Mouse (Mus musculus): ENCODE measurements around the gene Rbpj. TPM values are rescaled to one million over a fixed set of nuclear protein-coding genes. Genes with fewer than 3 reads are reported as not detected.

Gene Rbpj
- total and polyA plus RNA-seq, 3 experiments: 40.5 to 62.8 (median 61.3) TPM

DNA sequence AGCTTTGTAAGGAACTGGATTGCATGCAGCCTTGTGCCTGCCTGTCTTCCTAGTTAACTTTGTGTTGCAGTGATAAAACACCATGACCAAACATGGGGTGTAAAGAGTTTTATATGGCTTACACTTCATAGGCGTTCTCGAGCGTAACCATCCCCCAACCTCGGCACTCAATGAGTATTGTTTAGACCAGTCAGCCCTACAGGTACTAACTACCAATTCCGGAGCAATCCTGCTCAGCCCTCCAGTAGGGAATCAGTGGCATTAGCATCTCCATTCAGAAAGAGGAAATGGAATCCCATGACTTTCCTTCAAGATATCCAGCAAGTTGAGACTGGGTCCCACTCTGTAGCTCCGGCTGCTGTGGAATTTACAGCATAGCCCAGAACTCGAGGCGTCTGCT is 89.5 kb downstream of the Rbpj start:
- no peaks in the 10 kb centered on the region for H3K36me3 ChIP-seq (replicated peaks in 1 of 2; ENCODE audit: control insufficient read depth in 1 of 2, insufficient read depth in 1 of 2, low read length in 1 of 2)
- peaks cover 7 to 30% of the 10 kb centered on the region in 2 experiments for H3K4me1 ChIP-seq (ENCODE audit: control insufficient read depth in 1 of 2, insufficient read depth in 2 of 2)
- dilution Hi-C loops (cut with MboI; ENCODE audit: extremely low pct_ligation_motif_present, extremely low pct_unique_long_range_greater_than_20kb, low sequenced_read_pairs): no loop called here
- no peak overlapping the region for H3K4me3 ChIP-seq (replicated peaks in 1 of 3; ENCODE audit: low read depth in 2 of 3, low read length in 2 of 3, poor library complexity in 1 of 3)
- no peak overlapping the region for H3K9ac ChIP-seq (ENCODE audit: insufficient read depth, low read depth)
- no peak for DNase-seq (ENCODE audit: extremely low read depth)
- in situ Hi-C loops (cut with MboI; ENCODE audit: low pct_ligation_motif_present, low pct_unique_long_range_greater_than_20kb, low sequenced_read_pairs): no loop called here
- H3K27ac ChIP-seq (ENCODE audit: insufficient read depth, low read depth): no peak overlapping the region
- TF ChIP-seq E2F4 (IDR thresholded peaks at IDR 0.05; ENCODE audit: insufficient replicate concordance, low read depth, low read length) (no peak), POLR2AphosphoS2 (IDR thresholded peaks at IDR 0.05; ENCODE audit: low read depth, low read length) (no peak), RCOR1 (conservative IDR thresholded peaks at IDR 0.05; ENCODE audit: low read depth, low read length) (no peak), NELFE (IDR thresholded peaks at IDR 0.05; ENCODE audit: low read depth, low read length) (no peak), SMC3 (IDR thresholded peaks at IDR 0.05; ENCODE audit: low read depth, low read length) (no peak), RAD21 (IDR thresholded peaks at IDR 0.05; ENCODE audit: low read depth, low read length) (no peak), NRF1 (IDR thresholded peaks at IDR 0.05; ENCODE audit: low read depth, low read length) (no peak), ZNF384 (IDR thresholded peaks at IDR 0.05; ENCODE audit: low read depth, low read length) (no peak), USF1 (IDR thresholded peaks at IDR 0.05; ENCODE audit: low read depth, low read length) (no peak), UBTF (IDR thresholded peaks at IDR 0.05; ENCODE audit: low read depth, low read length) (no peak), MEF2A (IDR thresholded peaks at IDR 0.05; ENCODE audit: borderline replicate concordance, low read depth, low read length) (no peak), GABPA (IDR thresholded peaks at IDR 0.05; ENCODE audit: insufficient replicate concordance, low read depth, low read length) (no peak), ZMIZ1 (IDR thresholded peaks at IDR 0.05; ENCODE audit: low read depth, low read length) (no peak), MAFK (IDR thresholded peaks at IDR 0.05; ENCODE audit: insufficient replicate concordance, low read length) (no peak), ELF1 (IDR thresholded peaks at IDR 0.05; ENCODE audit: low read depth, low read length) (no peak), POLR2A (IDR thresholded peaks at IDR 0.05; ENCODE audit: low read depth, low read length) (no peak), MAX (IDR thresholded peaks at IDR 0.05; ENCODE audit: low read length) (no peak)
- no peaks in the 10 kb centered on the region for H3K9me3 ChIP-seq (replicated peaks; ENCODE audit: low read length)
- H3K4me2 ChIP-seq (ENCODE audit: insufficient read depth, low read depth, poor library complexity, severe bottlenecking): no peak overlapping the region
- H3K27me3 ChIP-seq (replicated peaks): no peaks in the 10 kb centered on the region
- no peaks in the 10 kb centered on the region for H3K79me2 ChIP-seq (replicated peaks; ENCODE audit: control insufficient read depth, extremely low read depth, insufficient read depth, poor library complexity, severe bottlenecking)

DNA sequence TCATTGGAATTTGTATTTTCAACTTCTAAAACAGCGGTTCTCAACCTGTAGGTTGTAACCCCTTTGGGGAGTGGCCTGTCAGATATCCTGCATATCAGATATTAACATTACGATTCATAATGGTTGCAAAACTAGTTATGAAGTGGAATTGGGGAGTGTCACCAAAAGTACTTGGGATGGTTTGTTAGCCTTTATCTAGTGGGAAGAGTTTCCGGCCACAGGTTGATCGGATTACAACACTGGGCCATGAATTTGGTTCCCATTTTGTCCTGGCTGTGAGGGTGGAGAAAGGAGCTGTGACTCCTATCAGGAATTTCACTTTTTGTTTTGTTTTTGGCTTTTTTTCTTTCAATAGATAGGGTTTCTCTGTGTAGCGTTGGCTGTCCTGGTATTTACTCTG is 90.0 kb downstream of the Rbpj start:
- Histone ChIP-seq H3K9ac (ENCODE audit: insufficient read depth, low read depth) (no peak overlapping the region), H3K27me3 (replicated peaks) (no peaks in the 10 kb centered on the region), H3K9me3 (replicated peaks; ENCODE audit: low read length) (no peaks in the 10 kb centered on the region), H3K36me3 (replicated peaks in 1 of 2; ENCODE audit: control insufficient read depth in 1 of 2, insufficient read depth in 1 of 2, low read length in 1 of 2) (no peaks in the 10 kb centered on the region), H3K4me1 (ENCODE audit: control insufficient read depth in 1 of 2, insufficient read depth in 2 of 2) (peaks cover 7 to 27% of the 10 kb centered on the region in 2 experiments), H3K79me2 (replicated peaks; ENCODE audit: control insufficient read depth, extremely low read depth, insufficient read depth, poor library complexity, severe bottlenecking) (no peaks in the 10 kb centered on the region), H3K4me3 (replicated peaks in 1 of 3; ENCODE audit: low read depth in 2 of 3, low read length in 2 of 3, poor library complexity in 1 of 3) (no peak overlapping the region), H3K27ac (ENCODE audit: insufficient read depth, low read depth) (no peak overlapping the region), H3K4me2 (ENCODE audit: insufficient read depth, low read depth, poor library complexity, severe bottlenecking) (no peak overlapping the region)
- no peak for DNase-seq (ENCODE audit: extremely low read depth)
- no peak for TF ChIP-seq PAX5 (IDR thresholded peaks at IDR 0.05; ENCODE audit: low read length)
- TF ChIP-seq ZKSCAN1 (IDR thresholded peaks at IDR 0.05; ENCODE audit: borderline replicate concordance, low read depth, low read length): no peak
- no peak for TF ChIP-seq ZMIZ1 (IDR thresholded peaks at IDR 0.05; ENCODE audit: low read depth, low read length)
- no peak for TF ChIP-seq MAZ (IDR thresholded peaks at IDR 0.05; ENCODE audit: low read depth, low read length)
- TF ChIP-seq MAX (IDR thresholded peaks at IDR 0.05; ENCODE audit: low read length): no peak
- no peak for TF ChIP-seq MEF2A (IDR thresholded peaks at IDR 0.05; ENCODE audit: borderline replicate concordance, low read depth, low read length)
- no peak for TF ChIP-seq ZC3H11A (IDR thresholded peaks at IDR 0.05; ENCODE audit: low read depth, low read length)
- no peak for TF ChIP-seq NRF1 (IDR thresholded peaks at IDR 0.05; ENCODE audit: low read depth, low read length)
- no peak for TF ChIP-seq CTCF (conservative IDR thresholded peaks at IDR 0.05 in 1 of 2, IDR thresholded peaks at IDR 0.05 in 1 of 2; ENCODE audit: low read depth in 2 of 2, low read length in 2 of 2)
- no peak for TF ChIP-seq IRF4 (IDR thresholded peaks at IDR 0.05; ENCODE audit: low read depth, low read length)
- no peak for TF ChIP-seq MYC (IDR thresholded peaks at IDR 0.05; ENCODE audit: low read depth, low read length)
- TF ChIP-seq HCFC1 (IDR thresholded peaks at IDR 0.05; ENCODE audit: low read depth, low read length): no peak
- TF ChIP-seq TCF12 (IDR thresholded peaks at IDR 0.05; ENCODE audit: low read depth, low read length): no peak
- no peak for TF ChIP-seq RCOR1 (conservative IDR thresholded peaks at IDR 0.05; ENCODE audit: low read depth, low read length)
- TF ChIP-seq POLR2AphosphoS2 (IDR thresholded peaks at IDR 0.05; ENCODE audit: low read depth, low read length): no peak
- TF ChIP-seq UBTF (IDR thresholded peaks at IDR 0.05; ENCODE audit: low read depth, low read length): no peak
- TF ChIP-seq JUN (IDR thresholded peaks at IDR 0.05; ENCODE audit: insufficient read depth, low read depth, low read length): no peak
- in situ Hi-C loops (cut with MboI; ENCODE audit: low pct_ligation_motif_present, low pct_unique_long_range_greater_than_20kb, low sequenced_read_pairs): no loop called here
- dilution Hi-C loops (cut with MboI; ENCODE audit: extremely low pct_ligation_motif_present, extremely low pct_unique_long_range_greater_than_20kb, low sequenced_read_pairs): no loop called here
